Mouse (Mus musculus) cerebellum, adult 2 months (tissue): Measurements from ENCODE around the gene Tm4sf19. TPM values are rescaled to one million over a fixed set of nuclear protein-coding genes. Genes with fewer than 3 reads are reported as not detected.
"Not testable (repeated sequence)": the region's sequence is repeated elsewhere in the genome, so short reads cannot be mapped to it uniquely, and the experiment has no call there.

ENCODE experiments used
- DNase-seq, 2 experiments: peaks; one replicate each; pipeline ENCODE4 v3.0.0; 2021
- H3K27ac ChIP-seq: fragments of 200-500 bp; 2 replicates; pipeline ENCODE4 v1.5.1; 2012; ENCODE audit warnings: low read length, control low read depth, inconsistent platforms; ENCODE audit not compliant: insufficient read depth
- H3K27me3 ChIP-seq: fragments of 200-500 bp; 2 replicates; pipeline ENCODE4 v1.6.1; 2012; ENCODE audit warnings: inconsistent platforms, mild to moderate bottlenecking, low read length, moderate library complexity; ENCODE audit not compliant: control insufficient read depth, insufficient read depth
- H3K4me1 ChIP-seq: fragments of 200-500 bp; 2 replicates; pipeline ENCODE4 v1.6.1; 2011; ENCODE audit warnings: low read length; ENCODE audit not compliant: control insufficient read depth, insufficient read depth
- H3K4me3 ChIP-seq: fragments of 200-500 bp; replicated peaks from 2 replicates; pipeline ENCODE3; 2011; ENCODE audit warnings: mild to moderate bottlenecking, low read depth, low read length, control low read depth; ENCODE audit not compliant: insufficient read depth
- CTCF ChIP-seq: fragments of 200-500 bp; IDR thresholded peaks from 2 replicates; pipeline ENCODE4 v1.5.1; 2011; ENCODE audit warnings: low read depth, mild to moderate bottlenecking, control low read depth, low read length, moderate library complexity, borderline replicate concordance; ENCODE audit not compliant: insufficient read depth
- POLR2A ChIP-seq: fragments of 200-500 bp; IDR thresholded peaks from 2 replicates; pipeline ENCODE4 v1.6.1; 2011; ENCODE audit warnings: low read length, control low read depth, borderline replicate concordance; ENCODE audit not compliant: insufficient read depth
- WGBS: fragments of 180-500 bp; shearing (Covaris S2); methylation state at CpG from one replicate; pipeline ENCODE4 v1.1.7; 2018; 5-methylcytosine and 5-hydroxymethylcytosine counted together
- polyA plus RNA-seq: library from polyadenylated mRNA; depleted of rRNA; stranded (reverse); fragments of >200 nt; gene quantifications from 2 replicates; pipeline ENCODE4 v1.2.3, GENCODE M21; 2012

Tm4sf19 gene
- polyA plus RNA-seq, 1 experiment = not detected

GRCm38 (mm10) chr16:32431926-32432325, 31.6 kb downstream of the Tm4sf19 start:
- WGBS = 86% methylated on average over 1 of the region's 1 CpGs

DNA sequence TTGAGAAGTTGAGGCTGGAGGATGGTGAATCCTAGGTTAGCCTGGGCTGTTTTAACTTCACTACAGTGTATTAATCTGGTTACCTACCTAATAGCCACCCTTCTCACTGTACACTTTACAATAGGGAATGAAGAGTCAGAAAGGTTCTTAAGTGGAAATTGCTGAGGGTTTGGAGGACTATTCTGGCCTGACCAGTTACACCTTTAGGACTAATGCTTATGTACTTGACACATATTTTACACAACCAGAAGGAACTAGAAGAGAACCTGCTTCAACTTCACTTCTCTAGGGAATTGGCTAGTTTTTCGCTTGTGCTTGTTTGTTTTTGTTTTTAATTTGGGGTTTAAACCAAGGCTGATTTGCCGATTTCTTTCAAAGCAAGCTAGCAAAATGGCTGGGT, 32.8 kb downstream of the Tm4sf19 start:
- TF ChIP-seq POLR2A = no peak
- Histone ChIP-seq H3K4me3 (no peak overlapping the region), H3K4me1 (no peaks in the 10 kb centered on the region; the same call in 1 of the 2 replicates), H3K27ac (no peak overlapping the region), H3K27me3 (no peaks in the 10 kb centered on the region)
- 77% methylated on average over 2 of the region's 2 CpGs for WGBS
- no peak for DNase-seq

More at GRCm38 (mm10) chr16:32431926-32432325, 31.6 kb downstream of the Tm4sf19 start:
- H3K27me3 ChIP-seq = no peaks in the 10 kb centered on the region
- TF ChIP-seq CTCF (no peak), POLR2A (no peak)
- no peak for DNase-seq
- H3K4me1 ChIP-seq = no peaks in the 10 kb centered on the region; the same call in 1 of the 2 replicates
- no peak overlapping the region for H3K27ac ChIP-seq
- H3K4me3 ChIP-seq = peak overlapping the region; percentile 16

DNA sequence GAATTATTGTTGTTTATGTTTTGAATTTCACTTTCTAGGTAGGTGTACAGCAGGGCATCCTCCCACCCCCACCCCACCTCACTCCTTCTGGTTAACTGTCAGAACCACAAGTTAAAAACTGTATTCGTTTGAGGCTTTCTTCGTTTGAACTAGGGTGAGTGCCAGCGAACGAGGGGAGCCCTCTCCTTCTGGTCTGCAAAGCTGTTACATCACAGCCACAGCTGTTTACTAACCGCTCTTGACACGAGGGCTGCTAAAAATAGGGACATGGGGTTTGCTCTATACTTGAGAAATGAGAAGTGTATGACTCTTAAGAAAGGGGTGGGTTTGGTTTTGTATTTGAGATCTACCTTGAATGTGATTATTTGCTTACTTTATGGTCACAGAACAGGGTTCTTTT, 33.8 kb downstream of the Tm4sf19 start:
- 16% methylated on average over 6 of the region's 6 CpGs for WGBS
- H3K27me3 ChIP-seq = no peaks in the 10 kb centered on the region
- H3K27ac ChIP-seq = no peak overlapping the region
- H3K4me3 ChIP-seq = no peak overlapping the region
- DNase-seq = no peak
- H3K4me1 ChIP-seq = no peaks in the 10 kb centered on the region; the same call in 1 of the 2 replicates
- TF ChIP-seq POLR2A (no peak), CTCF (no peak)

DNA sequence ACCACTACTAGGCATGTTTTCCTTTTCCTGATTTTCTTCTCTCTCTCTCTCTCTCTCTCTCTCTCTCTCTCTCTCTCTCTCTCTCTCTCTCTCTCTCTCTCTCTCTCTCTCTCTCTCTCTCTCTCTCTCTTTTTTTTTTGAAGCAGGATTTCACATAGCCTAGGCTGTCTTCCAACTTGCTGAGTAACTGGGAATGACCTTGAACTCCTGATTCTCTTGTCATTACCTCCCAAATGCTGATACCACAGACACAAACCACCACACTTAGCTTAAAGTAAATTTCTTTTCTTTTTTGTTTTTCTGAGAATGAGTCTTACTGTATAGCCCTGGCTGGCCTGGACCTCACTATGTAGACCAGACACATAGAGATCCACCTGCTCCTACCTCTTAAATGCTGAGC, 34.4 kb downstream of the Tm4sf19 start:
- no peak for TF ChIP-seq CTCF
- no peak for TF ChIP-seq POLR2A
- no peak for DNase-seq
- no peaks in the 10 kb centered on the region for H3K27me3 ChIP-seq

DNA sequence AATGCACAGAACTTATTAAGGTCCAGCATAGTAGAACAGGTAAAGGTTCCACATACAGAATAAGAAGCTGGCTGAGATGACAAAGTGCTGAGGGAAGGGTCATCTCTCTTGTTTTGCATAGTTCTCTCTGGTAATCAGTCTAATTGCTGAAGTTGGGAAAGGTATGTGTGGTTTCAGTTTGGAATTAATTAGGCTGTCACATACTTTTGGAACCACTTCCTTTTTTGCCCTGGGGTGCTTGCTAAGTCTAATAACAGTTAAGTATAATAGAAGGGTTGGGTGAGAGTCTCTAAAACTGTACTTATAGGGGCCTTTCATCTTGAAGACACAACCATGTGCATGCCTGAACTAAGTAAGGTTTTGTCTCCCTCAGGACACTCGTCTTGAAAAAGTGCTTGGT, 36.4 kb downstream of the Tm4sf19 start:
- Histone ChIP-seq H3K27me3 (no peaks in the 10 kb centered on the region), H3K27ac (no peak overlapping the region), H3K4me3 (no peak overlapping the region), H3K4me1 (no peaks in the 10 kb centered on the region)
- TF ChIP-seq POLR2A = no peak
- TF ChIP-seq CTCF = no peak
- WGBS = 74% methylated on average over 1 of the region's 1 CpGs
- no peak for DNase-seq

More for the DNA sequence above, 34.4 kb downstream of the Tm4sf19 start:
- H3K4me3 ChIP-seq = no peak overlapping the region
- H3K4me1 ChIP-seq = no peaks in the 10 kb centered on the region; the same call in 1 of the 2 replicates
- no peak overlapping the region for H3K27ac ChIP-seq

GRCm38 (mm10) chr16:32437266-32437665, 37.0 kb downstream of the Tm4sf19 start:
- TF ChIP-seq POLR2A = no peak
- no peak for TF ChIP-seq CTCF
- WGBS = 93% methylated on average over 1 of the region's 1 CpGs
- Histone ChIP-seq H3K4me3 (no peak overlapping the region), H3K27ac (no peak overlapping the region), H3K4me1 (no peaks in the 10 kb centered on the region), H3K27me3 (no peaks in the 10 kb centered on the region)
- DNase-seq = no peak

- H3K4me3 ChIP-seq = no peak overlapping the region
- H3K4me1 ChIP-seq = no peaks in the 10 kb centered on the region
- H3K27me3 ChIP-seq = no peaks in the 10 kb centered on the region
- TF ChIP-seq CTCF (no peak), POLR2A (no peak)
- 59% methylated on average over 3 of the region's 3 CpGs for WGBS
- no peak for DNase-seq
- no peak overlapping the region for H3K27ac ChIP-seq
Measured at GRCm38 (mm10) chr16:32441432-32441831, 41.1 kb downstream of the Tm4sf19 start.

GRCm38 (mm10) chr16:32444615-32445014, 44.3 kb downstream of the Tm4sf19 start:
- H3K4me3 ChIP-seq, H3K27me3 ChIP-seq, H3K27ac ChIP-seq, DNase-seq, H3K4me1 ChIP-seq: not testable (repeated sequence)
- WGBS = 96% methylated on average over 3 of the region's 3 CpGs

DNA sequence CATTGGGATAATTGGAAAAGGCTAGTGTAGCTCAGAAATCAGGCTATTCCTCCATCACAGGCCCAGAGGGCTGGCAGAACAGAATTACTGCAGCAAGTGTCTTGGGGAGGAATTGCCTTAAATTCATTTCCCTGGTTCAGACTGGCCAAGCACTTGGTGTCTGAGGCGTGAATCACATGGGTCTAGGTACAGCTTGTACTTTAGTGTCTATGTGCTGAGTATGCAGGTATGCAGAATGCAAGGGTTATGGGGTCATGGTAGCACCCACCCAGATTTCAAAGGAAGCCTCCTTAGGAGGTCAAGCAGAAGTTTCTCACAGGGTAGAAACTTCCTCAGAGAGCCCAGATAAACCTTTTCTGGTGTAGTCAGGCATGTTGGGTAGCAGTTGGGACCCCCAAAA, 45.3 kb downstream of the Tm4sf19 start:
- WGBS = 100% methylated on average over 1 of the region's 1 CpGs
- Histone ChIP-seq H3K27me3 (no peaks in the 10 kb centered on the region), H3K4me1 (peaks cover 6% of the 10 kb centered on the region; the same call in 1 of the 2 replicates), H3K27ac (no peak overlapping the region), H3K4me3 (no peak overlapping the region)
- TF ChIP-seq POLR2A = no peak
- no peak for TF ChIP-seq CTCF
- no peak for DNase-seq
